Mouse (Mus musculus) heart, postnatal 0 days (tissue): Measurements from ENCODE around the gene Ust. TPM values are rescaled to one million over a fixed set of nuclear protein-coding genes. Genes with fewer than 3 reads are reported as not detected.
A peak's percentile ranks its signal among the peaks of the same experiment; 100 is the strongest.

Experiments used
- ATAC-seq: fragments of 200-750 bp; cut with Nextera tagmentation; 2 replicates; pipeline ENCODE4 v1.8.0; 2017; ENCODE audit warnings: low read depth, moderate number of reproducible peaks, moderate library complexity; ENCODE audit not compliant: insufficient read depth
- DNase-seq: peaks from one replicate; pipeline ENCODE4 v3.0.0-alpha.2; 2016; ENCODE audit warnings: low spot score
- H3K27ac ChIP-seq: fragments of 300-500 bp; sonication (generic); 2 replicates; pipeline ENCODE4 v1.5.1; 2014; ENCODE audit warnings: low read depth, mild to moderate bottlenecking
- H3K27me3 ChIP-seq: fragments of 300-500 bp; sonication (generic); 2 replicates; pipeline ENCODE4 v1.6.1; 2014; ENCODE audit warnings: low read length, mixed read lengths; ENCODE audit not compliant: control insufficient read depth, insufficient read depth
- H3K36me3 ChIP-seq: fragments of 300-500 bp; sonication (generic); replicated peaks from 2 replicates; pipeline ENCODE4 v1.6.1; 2014; ENCODE audit warnings: low read length, mixed read lengths; ENCODE audit not compliant: control insufficient read depth, insufficient read depth
- H3K4me1 ChIP-seq: fragments of 300-500 bp; sonication (generic); 2 replicates; pipeline ENCODE4 v1.6.1; 2014; ENCODE audit warnings: antibody characterized with exemption; ENCODE audit not compliant: control insufficient read depth, insufficient read depth
- H3K4me2 ChIP-seq: fragments of 300-500 bp; sonication (generic); 2 replicates; pipeline ENCODE4 v1.6.1; 2014; ENCODE audit warnings: low read depth, mild to moderate bottlenecking, low read length, moderate library complexity
- H3K4me3 ChIP-seq: fragments of 300-500 bp; sonication (generic); 2 replicates; pipeline ENCODE4 v1.5.1; 2014; ENCODE audit warnings: low read depth, low read length
- H3K9ac ChIP-seq: fragments of 300-500 bp; sonication (generic); replicated peaks from 2 replicates; pipeline ENCODE4 v1.6.1; 2014; ENCODE audit warnings: low read depth, low read length, mixed read lengths
- H3K9me3 ChIP-seq: fragments of 300-500 bp; sonication (generic); replicated peaks from 2 replicates; pipeline ENCODE4 v1.6.1; 2016; ENCODE audit warnings: low read length; ENCODE audit not compliant: control insufficient read depth
- CTCF ChIP-seq: IDR thresholded peaks from 2 replicates; pipeline ENCODE4 v1.5.1; 2016; ENCODE audit warnings: antibody characterized with exemption, control low read depth, low read depth
- EP300 ChIP-seq: IDR thresholded peaks from 2 replicates; pipeline ENCODE4 v1.6.1; 2016; ENCODE audit warnings: antibody characterized with exemption, low read depth
- WGBS: fragments of 180-500 bp; shearing (Covaris S2); extraction: QIAGEN DNeasy Blood & Tissue Kit; methylation state at CpG from one replicate; pipeline ENCODE4 v1.1.7; 2014; 5-methylcytosine and 5-hydroxymethylcytosine counted together
- polyA plus RNA-seq: library from polyadenylated mRNA; unstranded; fragments of >200 nt; fragmentation: Nextera tagmentation; extraction: Ambion mirVana; gene quantifications from 2 replicates; pipeline ENCODE4 v1.2.1, GENCODE M21; 2015
- total RNA-seq: library from RNA; depleted of rRNA; stranded (reverse); fragments of >200 nt; gene quantifications from 2 replicates; pipeline ENCODE4 v1.2.3, GENCODE M21; 2014; ENCODE audit warnings: low replicate concordance

Ust gene
- total and polyA plus RNA-seq, 2 experiments from 2014 or later: 1.1 to 1.2 TPM

DNA sequence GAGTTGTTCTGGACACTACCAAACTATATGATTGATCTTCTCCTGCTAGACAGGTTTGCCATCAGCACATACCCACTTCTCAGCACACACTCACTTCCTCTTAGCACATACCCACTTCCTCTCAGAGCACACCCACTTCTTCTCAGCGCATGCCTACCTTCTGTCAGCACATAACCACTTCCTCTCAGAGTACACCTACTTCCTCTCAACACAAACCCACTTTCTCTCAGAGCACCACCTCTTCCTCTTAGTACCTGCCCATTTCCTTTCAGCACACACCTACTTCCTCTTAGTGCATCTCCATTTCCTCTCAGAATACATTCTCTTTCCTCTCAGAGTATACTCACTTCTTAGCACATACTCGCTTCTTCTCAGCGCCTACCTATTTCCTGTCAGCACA is 16.8 kb upstream of the Ust start:
- ATAC-seq (no peak), DNase-seq (no peak)
- Histone ChIP-seq H3K4me1 (peaks cover 14% of the 10 kb centered on the region), H3K27me3 (no peaks in the 10 kb centered on the region), H3K4me3 (no peak overlapping the region), H3K27ac (no peak overlapping the region), H3K4me2 (no peak overlapping the region), H3K9ac (no peak overlapping the region), H3K9me3 (no peaks in the 10 kb centered on the region), H3K36me3 (no peaks in the 10 kb centered on the region)
- TF ChIP-seq CTCF (no peak), EP300 (no peak)
- WGBS: 76% methylated on average over 3 of the region's 3 CpGs

- ATAC-seq: no peak
- H3K27ac ChIP-seq: no peak overlapping the region
- TF ChIP-seq EP300 (no peak), CTCF (no peak)
- 28% methylated on average over 3 of the region's 3 CpGs for WGBS
- no peaks in the 10 kb centered on the region for H3K9me3 ChIP-seq
- no peak overlapping the region for H3K4me3 ChIP-seq
- H3K4me1 ChIP-seq: peaks cover 14% of the 10 kb centered on the region
- no peak overlapping the region for H3K9ac ChIP-seq
- no peaks in the 10 kb centered on the region for H3K36me3 ChIP-seq
- H3K4me2 ChIP-seq: no peak overlapping the region
- no peaks in the 10 kb centered on the region for H3K27me3 ChIP-seq
- peak; percentile 26 for DNase-seq
These were observed 13.0 kb upstream of the Ust start for GRCm38 (mm10) chr10:8531651-8532050.

DNA sequence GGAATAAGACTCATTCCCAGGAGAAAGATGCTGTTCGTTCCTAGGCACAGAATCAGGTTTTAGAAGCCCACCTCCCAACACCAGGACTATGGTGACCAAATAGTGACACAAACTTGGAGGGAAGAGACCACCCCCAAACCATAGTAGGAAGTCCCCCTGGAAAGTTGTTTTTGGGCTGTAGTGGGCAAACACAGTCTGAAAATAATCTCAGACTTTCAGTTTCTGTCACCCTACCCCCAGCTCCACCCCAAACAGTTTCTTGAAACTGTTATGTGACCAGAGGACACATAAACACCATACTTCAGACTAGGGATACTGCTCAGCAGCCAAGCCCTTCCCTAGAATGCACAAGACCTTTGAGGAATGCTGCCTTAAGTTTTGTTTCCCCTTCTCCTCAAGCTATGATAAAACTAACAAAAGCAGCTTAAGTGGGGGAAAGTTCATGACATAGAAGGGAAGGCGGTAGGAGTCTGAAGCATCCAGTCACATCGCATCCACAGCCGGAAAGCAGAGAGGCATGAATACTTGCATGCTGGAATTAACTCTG is 12.0 kb upstream of the Ust start:
- Histone ChIP-seq H3K27me3 (no peaks in the 10 kb centered on the region), H3K4me3 (no peak overlapping the region), H3K36me3 (no peaks in the 10 kb centered on the region), H3K4me2 (no peak overlapping the region), H3K27ac (no peak overlapping the region), H3K9me3 (no peaks in the 10 kb centered on the region), H3K4me1 (peaks cover 14% of the 10 kb centered on the region), H3K9ac (no peak overlapping the region)
- TF ChIP-seq CTCF: no peak
- TF ChIP-seq EP300: no peak
- ATAC-seq: no peak
- WGBS: 80% methylated on average over 4 of the region's 4 CpGs
- no peak for DNase-seq

GRCm38 (mm10) chr10:8529173-8529572 is 10.5 kb upstream of the Ust start:
- H3K4me3 ChIP-seq: no peak overlapping the region
- WGBS: 37% methylated on average over 7 of the region's 7 CpGs
- peak; percentile 54 for TF ChIP-seq CTCF
- no peak for TF ChIP-seq EP300
- DNase-seq (no peak), ATAC-seq (no peak)
- peaks cover 14% of the 10 kb centered on the region for H3K4me1 ChIP-seq
- no peaks in the 10 kb centered on the region for H3K36me3 ChIP-seq
- H3K9me3 ChIP-seq: no peaks in the 10 kb centered on the region
- no peak overlapping the region for H3K27ac ChIP-seq
- H3K4me2 ChIP-seq: no peak overlapping the region
- no peaks in the 10 kb centered on the region for H3K27me3 ChIP-seq
- no peak overlapping the region for H3K9ac ChIP-seq

GRCm38 (mm10) chr10:8525354-8525753 is 6.7 kb upstream of the Ust start:
- DNase-seq (no peak), ATAC-seq (no peak)
- WGBS: 82% methylated on average over 1 of the region's 1 CpGs
- TF ChIP-seq CTCF (no peak), EP300 (no peak)
- no peaks in the 10 kb centered on the region for H3K36me3 ChIP-seq
- no peak overlapping the region for H3K27ac ChIP-seq
- no peak overlapping the region for H3K4me2 ChIP-seq
- H3K9ac ChIP-seq: no peak overlapping the region
- H3K27me3 ChIP-seq: no peaks in the 10 kb centered on the region
- no peaks in the 10 kb centered on the region for H3K9me3 ChIP-seq
- no peaks in the 10 kb centered on the region for H3K4me1 ChIP-seq
- no peak overlapping the region for H3K4me3 ChIP-seq

GRCm38 (mm10) chr10:8521536-8521935 is 2.9 kb upstream of the Ust start:
- DNase-seq (no peak), ATAC-seq (no peak)
- H3K4me1 ChIP-seq: 0 out of 2 replicates have a peak, but pooled peaks cover 5% of the 10 kb centered on the region
- no peak overlapping the region for H3K27ac ChIP-seq
- no peak overlapping the region for H3K9ac ChIP-seq
- H3K4me2 ChIP-seq: no peak overlapping the region
- TF ChIP-seq CTCF (no peak), EP300 (no peak)
- 72% methylated on average over 6 of the region's 6 CpGs for WGBS
- no peaks in the 10 kb centered on the region for H3K9me3 ChIP-seq
- no peaks in the 10 kb centered on the region for H3K36me3 ChIP-seq
- H3K4me3 ChIP-seq: no peak overlapping the region
- peaks cover 20% of the 10 kb centered on the region for H3K27me3 ChIP-seq
